Mouse (Mus musculus) cerebellum, adult 2 months (tissue): ENCODE measurements around the gene Commd6. TPM values are rescaled to one million over a fixed set of nuclear protein-coding genes. Genes with fewer than 3 reads are reported as not detected.
A peak's percentile ranks its signal among the peaks of the same experiment; 100 is the strongest.

Experiments
- DNase-seq, 2 experiments: peaks; one replicate each; pipeline ENCODE4 v3.0.0; 2021
- H3K27ac ChIP-seq: fragments of 200-500 bp; 2 replicates; pipeline ENCODE4 v1.5.1; 2012; ENCODE audit warnings: low read length, control low read depth, inconsistent platforms; ENCODE audit not compliant: insufficient read depth
- H3K27me3 ChIP-seq: fragments of 200-500 bp; 2 replicates; pipeline ENCODE4 v1.6.1; 2012; ENCODE audit warnings: inconsistent platforms, mild to moderate bottlenecking, low read length, moderate library complexity; ENCODE audit not compliant: control insufficient read depth, insufficient read depth
- H3K4me1 ChIP-seq: fragments of 200-500 bp; 2 replicates; pipeline ENCODE4 v1.6.1; 2011; ENCODE audit warnings: low read length; ENCODE audit not compliant: control insufficient read depth, insufficient read depth
- H3K4me3 ChIP-seq: fragments of 200-500 bp; replicated peaks from 2 replicates; pipeline ENCODE3; 2011; ENCODE audit warnings: mild to moderate bottlenecking, low read depth, low read length, control low read depth; ENCODE audit not compliant: insufficient read depth
- CTCF ChIP-seq: fragments of 200-500 bp; IDR thresholded peaks from 2 replicates; pipeline ENCODE4 v1.5.1; 2011; ENCODE audit warnings: low read depth, mild to moderate bottlenecking, control low read depth, low read length, moderate library complexity, borderline replicate concordance; ENCODE audit not compliant: insufficient read depth
- POLR2A ChIP-seq: fragments of 200-500 bp; IDR thresholded peaks from 2 replicates; pipeline ENCODE4 v1.6.1; 2011; ENCODE audit warnings: low read length, control low read depth, borderline replicate concordance; ENCODE audit not compliant: insufficient read depth
- WGBS: fragments of 180-500 bp; shearing (Covaris S2); methylation state at CpG from one replicate; pipeline ENCODE4 v1.1.7; 2018; 5-methylcytosine and 5-hydroxymethylcytosine counted together
- polyA plus RNA-seq: library from polyadenylated mRNA; depleted of rRNA; stranded (reverse); fragments of >200 nt; gene quantifications from 2 replicates; pipeline ENCODE4 v1.2.3, GENCODE M21; 2012; rRNA removed

The Commd6 gene
- polyA plus RNA-seq, 1 experiment = 58.6 TPM

GRCm38 (mm10) chr14:101586096-101586495 is 54.4 kb downstream of the Commd6 start:
- Histone ChIP-seq H3K27me3 (no peaks in the 10 kb centered on the region), H3K27ac (no peak overlapping the region), H3K4me1 (peaks cover 10% of the 10 kb centered on the region), H3K4me3 (no peak overlapping the region)
- TF ChIP-seq CTCF = no peak
- no peak for TF ChIP-seq POLR2A
- DNase-seq = peak; percentile 47 to 68
- WGBS = 24% methylated on average over 7 of the region's 7 CpGs

Other genes starting within 250 kb of the Commd6 start
- 35.9 and 42.6 TPM in 2 replicates for gene Tbc1d4, start 31.5 kb downstream of the Commd6 start, polyA plus RNA-seq
- gene Uchl3, start 13.3 kb upstream of the Commd6 start, polyA plus RNA-seq = 47.2 and 48.4 TPM in 2 replicates
- 0.36 TPM in 1 of 2 replicates, not detected in the other for gene Gm9922, start 89.1 kb upstream of the Commd6 start, polyA plus RNA-seq
- 5.8 and 6.8 TPM in 2 replicates for gene Lmo7, start 89.3 kb upstream of the Commd6 start, polyA plus RNA-seq